Mouse (Mus musculus): ENCODE results near the gene Fras1.

The Fras1 gene

GRCm38 (mm10) chr5:96578705-96579104 is 204.9 kb downstream of the Fras1 start:
- DNase-seq (ENCODE audit: low spot score in 2 of 2): no peak

GRCm38 (mm10) chr5:96579938-96580337 is 206.2 kb downstream of the Fras1 start:
- DNase-seq (ENCODE audit: low spot score in 2 of 2): no peak

GRCm38 (mm10) chr5:96584730-96585129 is 211.0 kb downstream of the Fras1 start:
- no peak for DNase-seq (ENCODE audit: low spot score in 2 of 2)

- no peak for DNase-seq (ENCODE audit: low spot score in 2 of 2)
These were observed 216.9 kb downstream of the Fras1 start for GRCm38 (mm10) chr5:96590621-96591020.

- DNase-seq (ENCODE audit: low spot score in 2 of 2): no peak
These were observed 222.0 kb downstream of the Fras1 start for GRCm38 (mm10) chr5:96595793-96596192.

- no peak for DNase-seq (ENCODE audit: low spot score in 2 of 2)
These were observed 230.4 kb downstream of the Fras1 start for GRCm38 (mm10) chr5:96603974-96604769.

GRCm38 (mm10) chr5:96608036-96608435 is 234.3 kb downstream of the Fras1 start:
- DNase-seq (ENCODE audit: low spot score in 2 of 2): no peak

- no peak for DNase-seq (ENCODE audit: low spot score in 2 of 2)
These were observed 235.0 kb downstream of the Fras1 start for GRCm38 (mm10) chr5:96608581-96609280.

- DNase-seq (ENCODE audit: low spot score in 2 of 2): no peak
These were observed 238.3 kb downstream of the Fras1 start for GRCm38 (mm10) chr5:96612077-96612476.

- no peak for DNase-seq (ENCODE audit: low spot score in 2 of 2)
These were observed 243.3 kb downstream of the Fras1 start for GRCm38 (mm10) chr5:96616954-96617646.

- DNase-seq (ENCODE audit: low spot score in 2 of 2): no peak
These were observed 244.3 kb downstream of the Fras1 start for GRCm38 (mm10) chr5:96618008-96618407.

GRCm38 (mm10) chr5:96620209-96620608 is 246.5 kb downstream of the Fras1 start:
- no peak for DNase-seq (ENCODE audit: low spot score in 2 of 2)

- no peak for DNase-seq (ENCODE audit: low spot score in 2 of 2)
These were observed 246.9 kb downstream of the Fras1 start for GRCm38 (mm10) chr5:96620618-96621017.

- DNase-seq (ENCODE audit: low spot score in 2 of 2): no peak
These were observed 249.0 kb downstream of the Fras1 start for GRCm38 (mm10) chr5:96622604-96623352.

GRCm38 (mm10) chr5:96629851-96630250 is 256.1 kb downstream of the Fras1 start:
- no peak for DNase-seq (ENCODE audit: low spot score in 2 of 2)

GRCm38 (mm10) chr5:96635146-96635862 is 261.5 kb downstream of the Fras1 start:
- DNase-seq (ENCODE audit: low spot score in 2 of 2): no peak

- DNase-seq (ENCODE audit: low spot score in 2 of 2): no peak
These were observed 262.1 kb downstream of the Fras1 start for GRCm38 (mm10) chr5:96635866-96636265.

- no peak for DNase-seq (ENCODE audit: low spot score in 2 of 2)
These were observed 265.6 kb downstream of the Fras1 start for GRCm38 (mm10) chr5:96639213-96639910.

GRCm38 (mm10) chr5:96641297-96641696 is 267.5 kb downstream of the Fras1 start:
- no peak for DNase-seq (ENCODE audit: low spot score in 2 of 2)

- no peak for DNase-seq (ENCODE audit: low spot score in 2 of 2)
These were observed 301.9 kb downstream of the Fras1 start for GRCm38 (mm10) chr5:96675676-96676075.

- no peak for DNase-seq (ENCODE audit: low spot score in 2 of 2)
These were observed 303.7 kb downstream of the Fras1 start for GRCm38 (mm10) chr5:96677498-96677897.

All from spleen, postnatal 4 days (tissue).